Mouse (Mus musculus) CH12.LX (cell line): Measurements from ENCODE around the gene Tram2. TPM values are rescaled to one million over a fixed set of nuclear protein-coding genes. Genes with fewer than 3 reads are reported as not detected.

ENCODE experiments used
- DNase-seq: peaks from one replicate; pipeline ENCODE4 v3.0.0-alpha.2; 2013; ENCODE audit errors: extremely low read depth
- H3K27ac ChIP-seq: 2 replicates; pipeline ENCODE4 v1.5.1; 2012; ENCODE audit warnings: low read depth, mild to moderate bottlenecking, control low read depth, moderate library complexity; ENCODE audit not compliant: insufficient read depth
- H3K27me3 ChIP-seq: replicated peaks from 2 replicates; pipeline ENCODE3; 2012; ENCODE audit warnings: inconsistent platforms
- H3K36me3 ChIP-seq, 2 experiments: replicated peaks in 1 of 2; 2 replicates each; pipeline versions ENCODE3 to v1.6.1; 2012; ENCODE audit warnings: inconsistent platforms in 1 of 2, low read length in 1 of 2, mild to moderate bottlenecking in 1 of 2, mixed read lengths in 1 of 2, moderate library complexity in 1 of 2; ENCODE audit not compliant: control insufficient read depth in 1 of 2, insufficient read depth in 1 of 2
- H3K4me1 ChIP-seq, 2 experiments: 2 replicates each; pipeline ENCODE4 v1.6.1; 2012; ENCODE audit warnings: inconsistent platforms in 1 of 2, moderate library complexity in 1 of 2; ENCODE audit not compliant: insufficient read depth in 2 of 2, control insufficient read depth in 1 of 2
- H3K4me2 ChIP-seq: 2 replicates; pipeline ENCODE4 v1.6.1; 2012; ENCODE audit warnings: low read depth, mild to moderate bottlenecking, control low read depth; ENCODE audit not compliant: poor library complexity, insufficient read depth, severe bottlenecking
- H3K4me3 ChIP-seq, 3 experiments: fragments of 150-350 bp in 1 of 3; sonication (generic) in 1 of 3; replicated peaks in 1 of 3; 2 replicates each; pipeline versions ENCODE3 to v1.5.1; 2011 to 2012; ENCODE audit warnings: low read depth in 2 of 3, low read length in 2 of 3, mild to moderate bottlenecking in 2 of 3, moderate library complexity in 2 of 3, control low read depth in 1 of 3, improper control_type of control experiment in 1 of 3, inconsistent platforms in 1 of 3, mixed read lengths in 1 of 3; ENCODE audit not compliant: poor library complexity in 1 of 3
- H3K79me2 ChIP-seq: replicated peaks from 2 replicates; pipeline ENCODE4 v1.6.1; 2012; ENCODE audit warnings: mild to moderate bottlenecking, moderate library complexity; ENCODE audit not compliant: control insufficient read depth, poor library complexity, insufficient read depth, severe bottlenecking; ENCODE audit errors: extremely low read depth
- H3K9ac ChIP-seq: 2 replicates; pipeline ENCODE4 v1.6.1; 2012; ENCODE audit warnings: low read depth, mild to moderate bottlenecking, control low read depth, moderate library complexity; ENCODE audit not compliant: insufficient read depth
- H3K9me3 ChIP-seq: replicated peaks from 2 replicates; pipeline ENCODE3; 2012; ENCODE audit warnings: low read length, inconsistent platforms, mixed read lengths
- E2F4 ChIP-seq: IDR thresholded peaks from 2 replicates; pipeline ENCODE4 v1.6.1; 2011; ENCODE audit warnings: low read depth, low read length, improper control_type of control experiment; ENCODE audit not compliant: insufficient replicate concordance
- ETS1 ChIP-seq: conservative IDR thresholded peaks from 2 replicates; pipeline ENCODE4 v1.6.1; 2012; ENCODE audit warnings: low read depth, mild to moderate bottlenecking, inconsistent platforms, low read length, improper control_type of control experiment, moderate library complexity
- MAZ ChIP-seq: IDR thresholded peaks from 2 replicates; pipeline ENCODE4 v1.6.1; 2012; ENCODE audit warnings: low read depth, mild to moderate bottlenecking, inconsistent platforms, low read length, improper control_type of control experiment, moderate library complexity
- MEF2A ChIP-seq: IDR thresholded peaks from 2 replicates; pipeline ENCODE4 v1.6.1; 2014; ENCODE audit warnings: low read depth, mild to moderate bottlenecking, inconsistent platforms, low read length, improper control_type of control experiment, borderline replicate concordance
- MXI1 ChIP-seq: IDR thresholded peaks from 2 replicates; pipeline ENCODE4 v1.6.1; 2011; ENCODE audit warnings: mild to moderate bottlenecking, low read depth, low read length, improper control_type of control experiment
- NELFE ChIP-seq: IDR thresholded peaks from 2 replicates; pipeline ENCODE4 v1.6.1; 2011; ENCODE audit warnings: low read depth, low read length, improper control_type of control experiment
- POLR2A ChIP-seq: IDR thresholded peaks from 2 replicates; pipeline ENCODE4 v1.6.1; 2011; ENCODE audit warnings: low read depth, mild to moderate bottlenecking, improper control_type of control experiment, low read length
- SMC3 ChIP-seq: IDR thresholded peaks from 2 replicates; pipeline ENCODE4 v1.6.1; 2011; ENCODE audit warnings: low read depth, low read length, improper control_type of control experiment
- UBTF ChIP-seq: IDR thresholded peaks from 2 replicates; pipeline ENCODE4 v1.6.1; 2012; ENCODE audit warnings: low read depth, mild to moderate bottlenecking, inconsistent platforms, low read length, improper control_type of control experiment, moderate library complexity
- USF1 ChIP-seq: IDR thresholded peaks from 2 replicates; pipeline ENCODE4 v1.6.1; 2014; ENCODE audit warnings: low read depth, mild to moderate bottlenecking, inconsistent platforms, low read length, improper control_type of control experiment
- USF2 ChIP-seq: conservative IDR thresholded peaks from 2 replicates; pipeline ENCODE4 v1.6.1; 2011; ENCODE audit warnings: low read depth, low read length, improper control_type of control experiment
- dilution Hi-C: fragments of 300-500 bp; cut with MboI; formaldehyde crosslinking; loops from 2 replicates; pipeline ENCODE4 v1.14.3; 2020; ENCODE audit warnings: low sequenced_read_pairs; ENCODE audit not compliant: extremely low pct_unique_long_range_greater_than_20kb, extremely low pct_ligation_motif_present
- in situ Hi-C: fragments of 300-500 bp; cut with MboI; formaldehyde crosslinking; loops from 3 replicates; pipeline ENCODE4 v1.14.3; 2019; ENCODE audit warnings: low sequenced_read_pairs, low pct_ligation_motif_present, low pct_unique_long_range_greater_than_20kb, mixed read lengths
- polyA plus RNA-seq: library from polyadenylated mRNA; unstranded; fragments of >175 nt; gene quantifications from 2 replicates; pipeline ENCODE4 v1.2.1, GENCODE M21; 2012; ENCODE audit warnings: low read depth; ENCODE audit not compliant: insufficient read length
- total RNA-seq, 2 experiments: library from RNA; depleted of rRNA; stranded (reverse); fragments of 300-350 nt in 1 of 2; fragments of >200 nt in 1 of 2; gene quantifications; 2 replicates each; pipeline ENCODE4 v1.2.3; 2012 to 2014

Tram2 gene
- total and polyA plus RNA-seq, 3 experiments, result 1.9 to 6.6 (median 2.4) TPM

DNA sequence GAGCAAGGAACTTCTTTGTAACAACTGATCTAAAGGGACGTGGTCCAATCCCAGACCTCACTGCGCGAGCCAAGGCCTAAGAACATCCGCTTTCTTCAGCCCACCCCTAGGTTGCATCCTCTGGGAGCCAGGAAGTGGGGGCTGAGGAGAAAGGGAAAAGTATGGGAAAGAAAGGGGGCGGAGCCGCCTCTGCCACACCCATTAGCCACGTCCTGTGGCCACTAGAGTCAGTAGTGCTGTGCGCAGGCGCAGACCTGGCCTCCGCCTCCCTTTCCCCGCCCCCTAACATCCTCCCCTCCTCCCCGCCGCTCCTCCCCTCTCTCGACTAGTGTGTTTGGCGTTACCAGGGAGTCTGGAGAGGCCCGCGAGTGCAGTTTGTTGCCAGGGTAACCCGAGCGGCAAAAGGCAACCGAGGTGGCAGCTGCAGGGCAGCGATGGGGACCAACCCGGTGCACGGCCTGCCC is 127.7 kb downstream of the Tram2 start, which contains the start of gene Efhc1:
Gene Efhc1 (plus strand): TSS at position 327 of the 464 bp plus-strand sequence.
- Histone ChIP-seq H3K4me2 (no peak within 1 kb of the TSS), H3K9me3 (no peaks in the 10 kb centered on the region), H3K9ac (no peak within 1 kb of the TSS), H3K4me1 (no peaks in the 10 kb centered on the region), H3K27me3 (no peaks in the 10 kb centered on the region), H3K79me2 (no peaks in the 10 kb centered on the region), H3K36me3 (no peaks in the 10 kb centered on the region), H3K4me3 (no peak within 1 kb of the TSS), H3K27ac (no peak within 1 kb of the TSS)
- TF ChIP-seq ETS1 (no peak), POLR2A (no peak), MEF2A (no peak), USF1 (no peak), MXI1 (no peak), UBTF (no peak), MAZ (no peak), USF2 (no peak), SMC3 (no peak), NELFE (no peak), E2F4 (no peak)
- dilution Hi-C loops, result no loop called here
- in situ Hi-C loops, result no loop called here
- no peak for DNase-seq

Other genes with a start within 250 kb of the Tram2 start
- gene Paqr8, start 188.6 kb downstream of the Tram2 start, total RNA-seq (2012; rRNA removed), result 0.29 and 0.38 TPM in 2 replicates
- 1.1 TPM in 2 replicates for gene Paqr8, start 188.6 kb downstream of the Tram2 start, total RNA-seq (2014; rRNA removed)
- 1.3 and 1.4 TPM in 2 replicates for gene Paqr8, start 188.6 kb downstream of the Tram2 start, polyA plus RNA-seq
- not detected in 2 replicates for gene Efhc1, start 127.6 kb downstream of the Tram2 start, total RNA-seq (2012; rRNA removed)
- gene Efhc1, start 127.6 kb downstream of the Tram2 start, total RNA-seq (2014; rRNA removed), result not detected in 2 replicates
- not detected in 2 replicates for gene Efhc1, start 127.6 kb downstream of the Tram2 start, polyA plus RNA-seq
- 0.63 and 1.6 TPM in 2 replicates for gene Tmem14a, start 139.3 kb upstream of the Tram2 start, total RNA-seq (2012; rRNA removed)
- gene Tmem14a, start 139.3 kb upstream of the Tram2 start, total RNA-seq (2014; rRNA removed), result 4.3 TPM in 2 replicates
- 2.1 and 2.8 TPM in 2 replicates for gene Tmem14a, start 139.3 kb upstream of the Tram2 start, polyA plus RNA-seq
- gene Gsta3, start 161.4 kb upstream of the Tram2 start, total RNA-seq (2012; rRNA removed), result not detected in 2 replicates
- not detected in 2 replicates for gene Gsta3, start 161.4 kb upstream of the Tram2 start, total RNA-seq (2014; rRNA removed)
- not detected in 2 replicates for gene Gsta3, start 161.4 kb upstream of the Tram2 start, polyA plus RNA-seq